Mouse (Mus musculus): ENCODE results near the gene Neu3. TPM values are rescaled to one million over a fixed set of nuclear protein-coding genes. Genes with fewer than 3 reads are reported as not detected.

Gene Neu3
- total and polyA plus RNA-seq, 3 experiments = 8.5 to 11.5 (median 11.0) TPM

DNA sequence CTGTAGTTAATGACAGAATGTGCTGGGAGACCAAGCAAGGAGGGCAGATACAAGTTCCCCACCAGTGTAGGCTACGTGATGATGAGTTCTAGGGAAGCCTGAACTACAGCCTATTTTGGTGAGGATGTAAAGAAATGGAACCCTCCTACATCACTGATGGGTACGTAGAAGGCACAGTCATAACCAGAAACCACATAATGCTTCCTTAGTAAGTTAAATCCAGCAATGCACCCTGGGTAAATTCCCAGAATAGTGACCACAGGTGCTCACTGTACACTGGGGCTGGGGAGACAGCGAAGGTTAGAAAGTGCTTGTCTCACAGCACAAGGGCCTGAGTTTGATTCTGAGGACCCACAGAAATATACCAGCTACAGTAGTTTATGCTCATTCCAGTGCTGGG, 42.7 kb downstream of the Neu3 start:
- peak; percentile 35 for DNase-seq (ENCODE audit: extremely low read depth)
- in situ Hi-C loops (cut with MboI; ENCODE audit: low pct_ligation_motif_present, low pct_unique_long_range_greater_than_20kb, low sequenced_read_pairs) (no loop called here), dilution Hi-C loops (cut with MboI; ENCODE audit: extremely low pct_ligation_motif_present, extremely low pct_unique_long_range_greater_than_20kb, low sequenced_read_pairs) (no loop called here)
- Histone ChIP-seq H3K4me2 (ENCODE audit: insufficient read depth, low read depth, poor library complexity, severe bottlenecking) (0 out of 2 replicates have a peak overlapping the region, but pooled peaks have one; percentile 11), H3K4me1 (ENCODE audit: control insufficient read depth in 1 of 2, insufficient read depth in 2 of 2) (peaks cover 6 to 33% of the 10 kb centered on the region in 2 experiments; a peak in 2 of 4 replicates), H3K9ac (ENCODE audit: insufficient read depth, low read depth) (no peak overlapping the region), H3K79me2 (replicated peaks; ENCODE audit: control insufficient read depth, extremely low read depth, insufficient read depth, poor library complexity, severe bottlenecking) (no peaks in the 10 kb centered on the region), H3K4me3 (replicated peaks in 1 of 3; ENCODE audit: low read depth in 2 of 3, low read length in 2 of 3, poor library complexity in 1 of 3) (no peak overlapping the region), H3K9me3 (replicated peaks; ENCODE audit: low read length) (no peaks in the 10 kb centered on the region), H3K27ac (ENCODE audit: insufficient read depth, low read depth) (no peak overlapping the region), H3K27me3 (replicated peaks) (no peaks in the 10 kb centered on the region), H3K36me3 (replicated peaks in 1 of 2; ENCODE audit: control insufficient read depth in 1 of 2, insufficient read depth in 1 of 2, low read length in 1 of 2) (no peaks in the 10 kb centered on the region)
- TF ChIP-seq PAX5 (IDR thresholded peaks at IDR 0.05; ENCODE audit: low read length) (no peak), JUN (IDR thresholded peaks at IDR 0.05; ENCODE audit: insufficient read depth, low read depth, low read length) (0 out of 2 replicates have a peak, but pooled peaks have one; percentile 41), SIN3A (IDR thresholded peaks at IDR 0.05; ENCODE audit: low read length) (no peak), JUND (conservative IDR thresholded peaks at IDR 0.05; ENCODE audit: low read depth, low read length) (peak; percentile 64; the same call in 1 of the 2 replicates), POLR2A (IDR thresholded peaks at IDR 0.05; ENCODE audit: low read depth, low read length) (no peak), CHD2 (IDR thresholded peaks at IDR 0.05; ENCODE audit: low read length) (0 out of 2 replicates have a peak, but pooled peaks have one; percentile 29), SMC3 (IDR thresholded peaks at IDR 0.05; ENCODE audit: low read depth, low read length) (no peak), CHD1 (IDR thresholded peaks at IDR 0.05; ENCODE audit: low read depth, low read length) (no peak), MYC (IDR thresholded peaks at IDR 0.05; ENCODE audit: low read depth, low read length) (no peak), IRF4 (IDR thresholded peaks at IDR 0.05; ENCODE audit: low read depth, low read length) (peak; percentile 83), MAZ (IDR thresholded peaks at IDR 0.05; ENCODE audit: low read depth, low read length) (no peak), MEF2A (IDR thresholded peaks at IDR 0.05; ENCODE audit: borderline replicate concordance, low read depth, low read length) (peak; percentile 64; the same call in 1 of the 2 replicates), BHLHE40 (IDR thresholded peaks at IDR 0.05; ENCODE audit: low read depth, low read length) (no peak), EP300 (IDR thresholded peaks at IDR 0.05; ENCODE audit: low read length) (peak; percentile 55; the same call in 1 of the 2 replicates), POLR2AphosphoS2 (IDR thresholded peaks at IDR 0.05; ENCODE audit: low read depth, low read length) (no peak), USF2 (conservative IDR thresholded peaks at IDR 0.05; ENCODE audit: low read depth, low read length) (no peak), HCFC1 (IDR thresholded peaks at IDR 0.05; ENCODE audit: low read depth, low read length) (no peak), ETS1 (conservative IDR thresholded peaks at IDR 0.05; ENCODE audit: low read depth, low read length) (peak; percentile 47), TCF12 (IDR thresholded peaks at IDR 0.05; ENCODE audit: low read depth, low read length) (0 out of 2 replicates have a peak, but pooled peaks have one; percentile 33), USF1 (IDR thresholded peaks at IDR 0.05; ENCODE audit: low read depth, low read length) (no peak), ZC3H11A (IDR thresholded peaks at IDR 0.05; ENCODE audit: low read depth, low read length) (no peak), KAT2A (IDR thresholded peaks at IDR 0.05; ENCODE audit: insufficient replicate concordance, low read length) (no peak), NRF1 (IDR thresholded peaks at IDR 0.05; ENCODE audit: low read depth, low read length) (no peak), RCOR1 (conservative IDR thresholded peaks at IDR 0.05; ENCODE audit: low read depth, low read length) (no peak), MAX (IDR thresholded peaks at IDR 0.05; ENCODE audit: low read length) (no peak), CTCF (conservative IDR thresholded peaks at IDR 0.05 in 1 of 2, IDR thresholded peaks at IDR 0.05 in 1 of 2; ENCODE audit: low read depth in 2 of 2, low read length in 2 of 2) (no peak), ZKSCAN1 (IDR thresholded peaks at IDR 0.05; ENCODE audit: borderline replicate concordance, low read depth, low read length) (no peak), ELF1 (IDR thresholded peaks at IDR 0.05; ENCODE audit: low read depth, low read length) (no peak), MXI1 (IDR thresholded peaks at IDR 0.05; ENCODE audit: low read depth, low read length) (no peak), NELFE (IDR thresholded peaks at IDR 0.05; ENCODE audit: low read depth, low read length) (no peak), GABPA (IDR thresholded peaks at IDR 0.05; ENCODE audit: insufficient replicate concordance, low read depth, low read length) (no peak), E2F4 (IDR thresholded peaks at IDR 0.05; ENCODE audit: insufficient replicate concordance, low read depth, low read length) (no peak), ZNF384 (IDR thresholded peaks at IDR 0.05; ENCODE audit: low read depth, low read length) (no peak), RAD21 (IDR thresholded peaks at IDR 0.05; ENCODE audit: low read depth, low read length) (no peak), MAFK (IDR thresholded peaks at IDR 0.05; ENCODE audit: insufficient replicate concordance, low read length) (no peak), ZMIZ1 (IDR thresholded peaks at IDR 0.05; ENCODE audit: low read depth, low read length) (no peak), TBP (conservative IDR thresholded peaks at IDR 0.05; ENCODE audit: low read depth, low read length) (no peak), UBTF (IDR thresholded peaks at IDR 0.05; ENCODE audit: low read depth, low read length) (no peak)

Measured in CH12.LX (cell line).